Mouse (Mus musculus): ENCODE results near the gene Olfr639.

GRCm38 (mm10) chr7:104059215-104059614 is 42.1 kb upstream of the Olfr639 start:
- TF ChIP-seq CTCF (IDR thresholded peaks at IDR 0.05; ENCODE audit: extremely low read depth, insufficient read depth, insufficient read length, insufficient replicate concordance), result no peak
- no peak for TF ChIP-seq POLR2A (IDR thresholded peaks at IDR 0.05; ENCODE audit: low read depth, low read length)
